Mouse (Mus musculus): ENCODE measurements around the gene Sars2.

Gene Sars2

DNA sequence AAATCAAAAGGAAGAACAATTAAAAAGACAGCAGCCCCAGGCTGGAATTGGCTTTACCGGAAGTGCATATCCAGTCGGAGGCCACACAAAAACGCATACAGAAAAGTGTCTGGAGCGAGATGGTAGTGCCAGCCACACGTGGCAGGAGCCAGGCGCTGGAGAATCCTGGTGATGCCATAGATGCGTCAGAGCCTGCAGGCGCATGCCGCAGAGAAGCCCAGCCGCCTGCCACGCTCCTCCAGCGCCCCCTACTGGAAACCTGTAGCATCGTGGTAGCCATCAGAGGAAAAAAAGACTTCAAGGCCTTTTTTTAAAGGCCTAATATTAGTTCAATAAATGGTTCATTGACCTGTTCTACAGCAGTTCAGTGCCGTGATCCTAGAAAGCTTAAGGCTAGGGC, 15.2 kb upstream of the Sars2 start:
- DNase-seq (ENCODE audit: low read depth, low spot score), result peak; percentile 76

DNA sequence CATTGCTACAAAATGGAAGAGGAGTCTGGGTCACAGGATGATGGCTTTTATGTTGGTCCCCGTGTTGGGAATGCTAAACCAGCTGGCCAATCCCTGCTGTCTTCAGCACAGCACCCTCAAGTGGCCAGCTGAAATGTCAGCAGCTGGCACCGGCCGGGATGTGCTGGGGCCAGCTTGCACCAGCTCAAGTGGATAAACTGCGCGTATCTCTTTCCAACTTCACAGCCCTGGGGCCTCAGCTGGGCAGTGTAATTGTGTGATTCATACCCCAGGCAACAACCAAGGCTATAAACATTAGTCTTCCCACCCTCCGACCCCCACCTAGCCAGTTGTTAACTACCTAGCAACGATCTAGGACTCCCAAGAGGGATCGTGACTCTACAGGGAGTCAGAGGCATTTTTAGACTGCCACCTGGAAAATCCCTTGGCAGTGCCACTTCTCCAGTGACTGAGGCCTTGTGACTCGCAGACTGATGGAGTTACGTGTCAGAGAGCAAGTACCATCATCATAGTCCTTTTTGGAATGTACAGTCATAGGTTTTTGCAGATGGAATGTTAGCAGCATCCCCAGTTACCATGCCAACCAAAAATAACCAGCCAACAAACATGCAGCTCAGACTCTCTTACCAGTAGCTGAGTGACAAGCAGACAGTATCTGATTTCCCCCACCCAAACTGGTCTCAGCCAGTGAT, 14.0 kb upstream of the Sars2 start:
- no peak for DNase-seq (ENCODE audit: low read depth, low spot score)

DNA sequence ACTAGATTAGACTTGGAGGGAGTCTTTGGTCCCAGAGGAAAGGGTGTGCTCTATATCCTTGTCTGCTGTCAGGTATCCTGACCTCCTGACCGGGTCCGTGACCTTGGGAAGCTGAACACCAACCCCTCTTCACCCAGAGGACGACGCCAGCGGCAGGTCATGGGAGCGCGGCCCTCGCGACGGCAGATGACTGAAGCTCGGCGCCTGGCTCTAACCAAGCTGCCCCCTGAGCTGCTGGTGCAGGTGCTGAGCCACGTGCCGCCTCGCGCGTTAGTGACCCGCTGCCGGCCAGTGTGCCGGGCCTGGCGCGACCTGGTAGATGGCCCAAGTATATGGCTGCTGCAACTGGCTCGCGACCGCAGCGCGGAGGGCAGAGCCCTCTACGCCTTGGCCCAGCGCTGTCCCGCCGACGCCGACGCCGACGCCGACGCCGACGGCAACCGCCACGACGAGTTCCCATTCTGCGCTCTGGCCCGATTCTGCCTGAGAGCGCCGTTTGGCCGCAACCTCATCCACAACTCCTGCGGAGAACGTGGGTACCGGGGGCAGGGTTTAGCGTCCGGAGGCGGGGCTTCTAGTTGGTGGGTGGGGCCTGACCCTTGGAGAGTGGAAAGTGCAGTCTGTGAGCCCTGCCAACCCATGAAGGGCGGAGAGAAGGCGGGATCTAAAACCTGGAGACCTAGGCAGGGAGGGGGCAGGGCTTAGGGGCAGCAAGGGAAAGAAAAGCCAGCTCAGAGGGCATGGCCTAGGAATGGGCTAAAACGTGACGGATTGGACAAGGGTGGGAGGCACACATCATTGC, 9.2 kb upstream of the Sars2 start:
- DNase-seq (ENCODE audit: low read depth, low spot score), result peak; percentile 96

DNA sequence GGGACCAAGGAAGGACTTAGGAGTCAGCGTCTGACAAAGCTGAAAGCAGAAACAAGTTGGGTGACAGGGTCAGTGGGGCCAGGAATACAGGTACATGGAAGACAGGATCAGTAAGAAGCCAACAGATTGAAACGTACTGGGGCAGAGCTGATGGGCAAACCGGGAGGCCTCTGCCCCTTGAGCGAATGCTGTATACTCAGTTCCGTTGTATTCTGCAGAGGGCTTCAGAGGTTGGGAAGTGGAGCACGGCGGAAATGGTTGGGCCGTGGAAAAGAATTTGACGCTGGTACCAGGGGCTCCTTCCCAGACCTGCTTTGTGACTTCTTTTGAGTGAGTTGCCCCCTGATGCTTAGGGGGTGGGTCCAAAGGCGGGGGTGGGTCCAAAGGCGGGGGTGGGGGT, 8.6 kb upstream of the Sars2 start:
- no peak for DNase-seq (ENCODE audit: low read depth, low spot score)

DNA sequence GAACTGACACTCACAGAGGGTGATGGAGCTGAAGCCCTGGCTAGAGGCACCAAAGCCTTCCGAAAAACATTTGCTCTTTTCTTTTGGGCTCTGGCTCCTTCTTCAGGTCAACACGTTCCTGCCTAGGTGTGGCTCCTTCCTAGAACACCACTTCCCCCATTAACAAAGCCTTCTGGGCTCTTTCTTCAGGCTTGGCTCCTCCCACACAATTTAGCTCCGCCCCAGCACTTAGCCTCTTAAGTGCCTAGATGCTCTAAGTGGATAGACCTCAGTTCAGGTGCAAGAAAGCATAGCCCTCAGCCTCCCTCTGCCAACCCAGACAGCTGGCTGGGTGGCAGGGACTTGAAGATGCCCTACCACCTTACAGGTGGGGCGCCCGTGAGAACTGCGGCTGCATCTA, 6.1 kb upstream of the Sars2 start:
- DNase-seq (ENCODE audit: low read depth, low spot score), result peak; percentile 92

DNA sequence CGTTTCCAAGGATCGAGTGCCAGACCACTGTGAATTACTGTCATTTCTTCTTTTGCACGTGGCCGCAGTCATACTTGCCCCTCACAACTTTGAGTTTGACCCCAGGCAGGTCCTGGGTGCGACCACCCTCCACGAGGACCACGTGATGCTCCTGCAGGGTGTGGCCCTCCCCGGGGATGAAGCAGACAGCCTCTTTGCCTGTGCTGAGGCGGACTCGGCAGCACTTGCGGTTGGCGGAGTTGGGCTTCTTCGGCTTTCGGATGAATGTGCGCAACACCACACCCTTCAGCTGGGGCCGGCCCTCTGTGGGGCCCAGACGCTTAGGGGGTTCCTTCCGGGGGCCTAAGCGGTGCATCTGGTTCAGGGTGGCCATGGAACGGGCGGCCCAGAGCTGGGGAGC, 2.0 kb upstream of the Sars2 start:
- DNase-seq (ENCODE audit: low read depth, low spot score), result peak; percentile 60

DNA sequence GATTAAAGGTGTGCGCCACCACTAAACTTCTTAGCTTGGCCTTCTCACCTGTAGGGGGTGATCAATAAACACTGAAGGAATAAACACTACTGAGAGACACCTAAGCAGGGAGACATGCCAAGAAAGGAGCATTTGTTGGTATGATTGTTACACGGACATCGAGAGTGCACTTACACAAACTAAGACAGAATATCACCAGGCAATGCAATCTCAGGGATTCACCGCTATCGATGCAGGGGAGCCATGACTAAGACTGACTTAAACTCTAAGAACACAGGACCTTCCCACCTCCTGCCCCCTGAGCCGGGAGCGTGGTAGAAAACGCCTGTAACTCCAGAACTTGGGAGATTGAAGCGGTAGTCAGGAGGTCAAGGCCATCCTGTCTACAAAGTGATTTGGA, 843 bp upstream of the Sars2 start:
- DNase-seq (ENCODE audit: low read depth, low spot score), result peak; percentile 43

DNA sequence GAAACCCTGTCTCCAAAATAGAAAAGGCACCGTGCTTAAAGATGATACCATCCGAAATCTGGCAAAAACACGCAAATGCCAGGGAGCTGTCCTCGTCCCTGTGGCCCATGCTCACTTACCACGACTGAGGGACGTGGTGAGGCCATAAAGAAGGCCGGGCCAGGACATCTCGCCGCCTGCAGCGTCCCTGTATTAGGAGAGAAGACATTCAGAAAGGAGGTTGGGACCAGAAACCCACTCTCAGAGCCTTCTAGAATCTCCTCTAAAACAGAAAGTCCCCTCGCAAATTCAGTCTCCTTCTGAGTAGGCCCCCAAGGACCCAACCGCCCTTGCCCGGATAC, 454 bp upstream of the Sars2 start:
- no peak for DNase-seq (ENCODE audit: low read depth, low spot score)

DNA sequence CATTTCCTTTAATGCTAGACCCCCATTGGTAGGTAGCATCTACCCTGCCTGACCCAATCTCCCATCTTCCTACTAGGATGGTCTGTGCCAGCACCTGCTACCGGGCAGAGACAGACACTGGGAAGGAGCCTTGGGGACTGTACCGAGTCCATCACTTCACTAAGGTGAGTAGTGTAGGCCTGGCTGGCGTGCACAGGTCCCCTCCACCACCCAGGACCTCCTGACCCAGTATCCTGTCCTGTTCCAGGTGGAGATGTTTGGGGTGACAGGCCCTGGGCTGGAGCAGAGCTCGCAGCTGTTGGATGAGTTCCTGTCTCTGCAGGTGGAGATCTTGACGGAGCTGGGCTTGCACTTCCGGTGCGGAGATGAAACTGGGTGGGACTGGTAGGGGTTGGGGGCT, 8.1 kb downstream of the Sars2 start:
- DNase-seq (ENCODE audit: low read depth, low spot score), result no peak

DNA sequence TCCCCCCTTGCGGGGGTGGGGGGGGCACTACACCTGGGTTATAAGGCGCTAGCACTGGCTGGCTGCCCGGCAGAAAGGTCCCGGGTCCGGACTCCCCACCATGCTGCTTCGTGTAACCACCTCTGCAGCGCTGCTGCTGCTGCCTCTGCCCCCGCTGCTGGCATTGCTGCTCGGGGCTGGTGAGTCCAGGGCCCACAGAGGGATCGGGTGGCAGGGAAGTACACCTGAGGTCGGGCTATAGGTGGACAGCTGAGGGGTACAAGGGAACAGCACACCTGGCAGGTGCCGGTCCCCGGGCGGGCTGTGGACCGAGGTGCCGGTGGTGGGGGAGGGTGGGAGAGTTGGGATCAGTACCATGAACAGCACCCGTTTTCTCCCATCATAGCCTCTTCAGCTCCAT, 14.3 kb downstream of the Sars2 start, which contains the start of gene Ccer2:
Ccer2 (plus strand) TSS at position 96 of the 400 bp plus-strand sequence.
- no peak for DNase-seq (ENCODE audit: low read depth, low spot score)

DNA sequence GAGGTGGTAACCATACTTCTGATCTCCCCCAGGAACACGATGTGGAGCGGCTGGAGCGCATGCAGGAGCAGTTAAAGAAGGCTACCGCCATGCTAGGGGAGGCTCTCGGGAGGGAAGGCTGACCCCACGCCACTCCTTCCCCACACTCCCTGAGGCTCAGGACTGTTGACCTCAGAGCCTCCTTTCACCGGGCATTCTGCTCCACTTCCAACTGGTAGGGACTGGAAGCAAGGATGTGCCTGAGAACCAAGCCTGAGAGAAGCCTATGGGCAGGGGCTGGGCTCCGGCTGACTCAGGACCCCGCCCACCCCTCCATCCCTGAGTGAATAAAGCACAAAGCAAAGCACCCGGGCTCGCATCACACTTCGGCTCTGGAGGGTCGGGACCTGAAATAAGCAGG, 16.8 kb downstream of the Sars2 start:
- no peak for DNase-seq (ENCODE audit: low read depth, low spot score)

DNA sequence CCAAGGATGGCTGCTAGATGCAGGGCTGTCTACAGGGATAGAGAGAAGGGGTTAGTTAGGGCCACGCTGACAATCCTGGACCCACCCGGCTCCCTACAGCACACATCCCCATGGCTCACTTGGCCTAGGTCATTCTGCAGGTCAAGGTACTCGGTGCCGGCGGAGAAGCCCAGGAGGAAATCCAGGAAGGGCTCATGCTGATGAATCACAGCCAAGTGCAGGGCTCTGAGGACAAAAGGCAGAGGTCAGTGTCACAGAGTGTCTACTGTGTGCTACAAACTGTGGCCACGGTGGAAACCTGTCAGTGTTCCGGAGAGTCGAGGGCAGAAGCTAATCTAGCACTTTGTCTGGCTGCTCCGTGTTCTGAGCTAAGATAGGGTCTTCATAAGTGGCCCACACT, 20.1 kb downstream of the Sars2 start:
- DNase-seq (ENCODE audit: low read depth, low spot score), result no peak

DNA sequence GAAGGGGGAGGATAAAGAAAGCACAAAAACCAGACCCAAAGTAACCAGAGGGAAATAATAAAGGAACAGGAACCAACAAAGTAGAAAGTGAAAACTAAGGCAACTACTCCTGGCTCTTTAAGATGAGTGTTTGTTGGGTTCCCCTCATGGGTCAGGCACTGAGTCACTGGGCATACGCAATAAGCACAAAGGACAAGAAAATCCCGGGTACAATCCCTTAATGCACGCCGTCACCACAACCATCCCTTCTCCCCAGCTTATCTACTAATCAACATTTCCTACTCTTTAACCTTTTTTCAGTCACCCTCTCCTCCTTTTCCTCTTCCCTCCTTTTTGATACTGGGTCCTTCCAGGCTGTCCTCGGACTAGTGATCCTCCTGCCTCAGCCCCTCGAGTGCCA, 23.4 kb downstream of the Sars2 start:
- no peak for DNase-seq (ENCODE audit: low read depth, low spot score)

DNA sequence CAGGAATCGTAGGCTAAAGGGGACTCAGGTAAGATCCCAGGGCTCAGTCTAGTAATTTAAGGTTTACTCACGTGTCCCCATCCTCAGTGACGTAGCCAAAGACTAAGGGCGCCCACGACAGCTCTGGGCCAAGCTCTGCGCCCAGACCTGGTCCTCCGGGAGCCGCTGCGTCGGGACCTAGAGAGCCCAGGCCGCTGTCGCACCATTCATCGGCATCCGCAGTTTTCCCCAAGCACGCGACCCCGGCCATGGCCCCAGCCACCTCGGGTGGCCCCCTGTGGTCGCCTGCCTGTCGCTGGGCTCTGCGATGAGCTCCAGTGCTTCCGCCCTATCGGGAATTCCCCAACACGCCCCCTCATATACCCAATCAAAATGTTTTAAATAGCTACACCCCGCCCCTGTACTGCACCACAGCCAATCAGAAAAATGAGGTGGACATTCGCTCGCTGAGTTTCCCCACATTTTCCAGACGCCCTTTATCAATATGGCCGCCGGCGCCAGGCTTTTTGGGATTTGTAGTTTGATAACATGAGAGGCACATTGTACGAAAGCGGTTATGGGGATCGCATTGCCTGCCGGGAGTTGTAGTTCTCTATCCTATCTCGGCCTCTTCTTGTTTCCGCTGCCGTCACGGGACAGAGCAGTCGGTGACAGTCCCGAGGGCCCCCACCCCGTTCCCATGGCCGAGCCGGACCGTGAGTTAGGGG, 24.5 kb downstream of the Sars2 start, which contains the start of gene Sirt2:
Sirt2 (plus strand) TSS at position 563 of the 707 bp plus-strand sequence.
- DNase-seq (ENCODE audit: low read depth, low spot score), result peak; percentile 98

DNA sequence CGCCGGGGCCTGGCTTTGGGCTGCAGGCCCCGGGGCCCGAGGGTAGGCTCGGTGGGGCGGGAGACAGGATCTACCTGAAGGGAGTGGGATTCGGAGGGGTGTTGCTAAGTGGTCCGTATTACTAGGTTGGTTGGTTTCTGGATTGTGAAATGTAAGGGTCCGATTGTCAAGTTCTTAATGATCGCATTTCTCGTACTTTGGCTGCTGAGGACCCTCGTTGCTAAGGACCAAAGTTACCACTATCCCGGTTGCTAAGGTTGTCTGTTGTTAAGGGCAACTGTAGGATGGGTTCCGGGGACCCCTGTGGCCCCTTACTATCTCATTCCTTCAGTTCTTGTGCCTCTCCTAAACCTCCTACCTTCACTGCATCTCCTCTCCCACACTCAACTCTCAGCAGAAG, 25.1 kb downstream of the Sars2 start:
- DNase-seq (ENCODE audit: low read depth, low spot score), result no peak

DNA sequence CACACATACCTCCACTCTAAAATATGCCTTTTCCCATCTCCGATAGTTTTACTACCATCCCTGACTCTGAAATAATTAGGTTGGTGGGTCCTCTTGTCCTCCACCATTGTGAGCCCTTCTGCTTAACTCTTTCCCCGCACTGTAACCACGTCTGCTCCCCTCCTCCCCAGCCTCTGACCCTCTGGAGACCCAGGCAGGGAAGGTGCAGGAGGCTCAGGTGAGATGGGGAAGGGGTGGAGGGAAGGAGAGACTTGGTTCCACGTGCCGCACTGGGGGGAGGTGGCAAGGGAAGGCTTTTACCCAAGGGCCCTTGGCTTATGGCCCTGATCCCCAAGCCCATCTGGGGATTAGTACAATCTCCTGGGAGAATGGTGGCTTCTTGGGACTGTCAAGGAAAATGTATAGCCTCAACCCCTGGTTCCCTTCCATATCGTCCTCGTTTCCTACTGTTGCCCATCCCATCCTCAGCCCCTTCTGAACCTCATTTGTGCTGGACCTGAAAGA, 25.7 kb downstream of the Sars2 start, which contains the start of gene Nfkbib:
Nfkbib (minus strand) TSS at position 51 of the 504 bp plus-strand sequence.
- DNase-seq (ENCODE audit: low read depth, low spot score), result no peak

DNA sequence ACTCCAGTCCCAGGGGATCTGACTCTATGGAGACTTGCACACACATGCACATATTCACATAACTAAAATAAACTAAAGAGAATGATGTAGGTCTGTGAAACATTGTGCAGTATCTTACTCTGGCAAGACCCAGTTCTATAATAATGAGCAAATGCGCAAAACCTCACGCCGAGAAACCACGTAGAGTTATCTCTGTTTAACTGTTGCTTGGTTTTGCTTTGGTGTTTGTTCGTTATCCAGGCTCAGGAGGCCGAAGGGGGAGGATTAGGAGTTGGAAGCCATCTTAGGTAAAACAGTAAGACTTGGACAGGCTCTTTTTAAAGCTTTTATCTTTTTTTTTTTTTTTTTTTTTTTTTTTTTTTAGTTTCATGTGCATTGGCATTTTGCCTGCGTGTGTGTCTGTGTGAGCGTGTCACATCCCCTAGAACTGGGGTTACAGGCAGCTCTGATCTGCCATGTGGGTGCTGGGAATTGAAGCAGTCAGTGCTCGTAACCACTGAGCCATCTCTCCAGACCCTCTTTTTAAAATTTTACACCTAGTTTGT, 27.7 kb downstream of the Sars2 start:
- no peak for DNase-seq (ENCODE audit: low read depth, low spot score)

DNA sequence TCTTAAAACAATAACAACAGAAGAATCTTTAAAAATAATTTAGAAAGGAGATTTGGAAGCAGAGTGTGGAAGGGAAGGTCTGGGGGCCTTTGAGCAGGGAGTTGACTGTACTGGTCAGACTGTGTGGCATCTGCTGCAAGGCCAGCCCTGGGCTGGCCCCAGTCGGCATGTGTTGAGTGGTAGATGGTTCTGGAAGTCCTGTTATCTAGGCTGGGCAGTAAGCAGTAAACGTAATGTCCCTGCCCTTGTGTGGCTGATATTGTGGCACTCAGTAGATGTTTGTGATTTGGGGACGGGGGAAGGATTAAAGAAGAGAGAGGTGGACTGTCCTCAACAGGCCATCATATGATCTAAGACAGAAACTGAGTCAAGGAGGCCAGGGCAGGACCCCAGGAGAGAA, 28.5 kb downstream of the Sars2 start:
- no peak for DNase-seq (ENCODE audit: low read depth, low spot score)

DNA sequence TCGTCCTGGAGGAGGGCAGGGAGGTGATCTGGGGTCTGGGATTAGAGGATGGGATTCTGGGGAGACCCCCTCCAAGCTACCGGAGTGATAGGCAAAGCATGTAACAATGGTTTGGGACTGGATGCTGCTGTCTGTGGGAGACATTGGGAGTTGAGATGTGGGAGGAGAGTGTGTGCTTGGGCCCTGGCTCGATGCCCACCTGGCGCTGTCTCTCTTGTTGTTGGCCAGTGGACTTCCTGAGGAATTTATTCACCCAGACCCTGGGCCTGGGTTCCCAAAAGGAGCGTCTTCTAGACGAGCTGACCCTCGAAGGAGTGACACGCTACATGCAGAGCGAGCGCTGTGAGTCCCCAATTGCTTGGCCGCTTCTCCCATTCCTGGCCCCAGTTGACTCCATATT, 30.1 kb downstream of the Sars2 start:
- DNase-seq (ENCODE audit: low read depth, low spot score), result no peak

DNA sequence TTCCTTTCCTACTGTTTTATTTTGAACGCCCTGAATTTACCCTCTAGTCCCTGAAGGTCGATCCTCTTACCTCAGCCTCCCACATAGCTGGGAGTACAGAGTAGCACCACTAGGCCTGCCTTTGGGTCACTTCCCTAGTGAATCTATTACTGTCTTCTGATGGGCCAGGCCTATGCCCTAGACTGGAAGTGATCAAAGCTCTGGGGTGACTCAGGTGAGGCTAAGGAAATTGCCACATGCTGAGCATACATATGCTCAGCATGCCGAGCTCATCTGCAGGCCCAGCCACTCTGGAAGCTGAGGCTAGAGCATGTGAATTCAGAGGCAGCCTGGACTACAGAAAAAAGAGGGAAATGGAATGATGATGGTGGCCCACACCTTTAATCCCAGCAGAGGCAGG, 31.4 kb downstream of the Sars2 start:
- DNase-seq (ENCODE audit: low read depth, low spot score), result no peak

DNA sequence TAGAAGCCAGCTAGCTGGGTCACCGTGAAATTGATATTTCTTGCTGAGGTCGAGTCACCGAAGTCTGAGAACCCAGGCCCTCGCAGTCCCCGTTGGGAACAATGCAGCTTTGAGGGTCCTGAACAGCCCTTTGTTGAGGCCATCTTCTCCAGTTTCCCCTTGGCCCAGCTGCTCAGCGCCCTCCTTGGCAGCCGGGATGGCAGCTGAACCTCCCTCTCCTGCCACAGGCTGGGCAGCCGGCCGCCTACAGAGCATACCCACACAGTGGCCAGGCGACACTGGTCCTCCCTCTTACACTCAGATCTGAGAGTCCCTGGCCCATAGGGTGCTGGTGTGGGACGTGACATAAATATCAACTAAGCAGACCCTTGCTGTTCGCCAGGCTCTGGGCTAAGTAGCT, 32.4 kb downstream of the Sars2 start:
- DNase-seq (ENCODE audit: low read depth, low spot score), result no peak

DNA sequence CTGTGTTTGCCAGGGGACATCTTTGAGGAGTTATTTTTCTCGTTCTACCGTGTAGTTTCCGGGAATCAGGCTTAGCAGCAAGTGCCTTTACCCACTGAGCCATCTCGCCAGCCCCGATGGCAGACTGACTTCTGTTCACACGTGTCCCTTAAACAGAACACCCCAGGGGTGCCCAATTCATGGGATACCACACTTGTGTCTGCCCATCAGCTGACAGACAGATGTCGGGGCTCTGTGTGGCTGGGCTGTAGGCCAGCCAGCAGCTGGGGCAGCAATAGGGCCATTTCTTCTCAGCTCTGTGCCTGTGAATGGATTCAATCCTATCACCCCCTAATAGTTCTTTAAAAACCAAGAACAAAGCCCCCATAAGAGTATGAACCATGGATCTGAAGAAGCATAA, 33.3 kb downstream of the Sars2 start:
- no peak for DNase-seq (ENCODE audit: low read depth, low spot score)

Measured in ES-CJ7 (cell line).